Comparison of ENCODE assay signal across 37 mouse cellular contexts in genomic region chr19:30179979-30180378, GRCm38 (mm10). TPM values are rescaled to one million over a fixed set of nuclear protein-coding genes. Genes with fewer than 3 reads are reported as not detected.
"Had no signal": no experiment of that assay in that cellular context is flagged by ENCODE, and none has a peak within 500 bp of the region (broad histone marks: within the 10 kb centered on the region; RNA-seq: fewer than 3 reads in every experiment).

No protein-coding gene starts in this region.

- H3K27me3 ChIP-seq: hindbrain, embryonic 15.5 days had no signal

- H3K36me3 ChIP-seq: heart, embryonic 13.5 days; heart, embryonic 15.5 days; hindbrain, embryonic 13.5 days; hindbrain, embryonic 15.5 days; intestine, embryonic 15.5 days; limb, embryonic 12.5 days; limb, embryonic 15.5 days; liver, embryonic 12.5 days had no signal

- H3K9ac ChIP-seq: heart, embryonic 13.5 days; heart, embryonic 15.5 days; hindbrain, embryonic 13.5 days; hindbrain, embryonic 15.5 days; intestine, embryonic 15.5 days; limb, embryonic 12.5 days; limb, embryonic 15.5 days; liver, embryonic 12.5 days; liver, embryonic 14.5 days had no signal

- H3K4me2 ChIP-seq: heart, embryonic 11.5 days; heart, embryonic 13.5 days; heart, embryonic 15.5 days; hindbrain, embryonic 13.5 days; hindbrain, embryonic 15.5 days; intestine, embryonic 15.5 days; limb, embryonic 12.5 days; limb, embryonic 15.5 days; liver, embryonic 12.5 days had no signal

- H3K4me3 ChIP-seq: heart, adult 2 months; heart, embryonic 13.5 days; heart, embryonic 15.5 days; hindbrain, embryonic 13.5 days; hindbrain, embryonic 15.5 days; intestine, embryonic 15.5 days; layer of hippocampus, adult 2 months; limb, embryonic 12.5 days; limb, embryonic 15.5 days; liver, embryonic 12.5 days had no signal

- DNase-seq: gastrocnemius, postnatal 14 days; gastrocnemius, postnatal 36 days; heart, adult 11 months; heart, adult 2 months; heart, postnatal 14 days; heart, postnatal 36 days; kidney, adult 18-20 months; kidney, adult 8-10 months; kidney, postnatal 10 days; kidney, postnatal 25 days; kidney, postnatal 4 days; left cerebral cortex, postnatal 4 days had no signal

- ATAC-seq: inflammation-experienced regulatory T-cells, adult 6 months; intestine, embryonic 15.5 days; intestine, postnatal 0 days; liver, embryonic 12.5 days had no signal

- H3K27ac ChIP-seq: heart, adult 2 months; heart, embryonic 13.5 days; heart, embryonic 15.5 days; hindbrain, embryonic 13.5 days; hindbrain, embryonic 15.5 days; intestine, embryonic 15.5 days; layer of hippocampus, adult 2 months; limb, embryonic 12.5 days; limb, embryonic 15.5 days; liver, embryonic 12.5 days; liver, embryonic 14.5 days had no signal

- H3K4me1 ChIP-seq: heart, embryonic 13.5 days had no signal

- H3K9me3 ChIP-seq: heart, embryonic 15.5 days; hindbrain, embryonic 13.5 days; hindbrain, embryonic 15.5 days; intestine, embryonic 15.5 days; limb, embryonic 15.5 days; liver, embryonic 12.5 days had no signal

RNA-seq across cellular contexts. Expression of gene Gldc, which starts 4.8 kb away (rescaled TPM):
- total RNA-seq: gastrocnemius, postnatal 36 days; hematopoietic stem cell, adult 5-6 weeks had no signal

RNA-seq across cellular contexts. Expression of gene Mbl2, which starts 52.8 kb away (rescaled TPM):
- total RNA-seq: gastrocnemius, adult 8-10 months; gastrocnemius, postnatal 14 days; gastrocnemius, postnatal 36 days; heart, adult 2 months; heart, postnatal 14 days; heart, postnatal 36 days; hematopoietic stem cell, adult 5-6 weeks; layer of hippocampus, adult 2 months; layer of hippocampus, postnatal 25 days; left cerebral cortex, adult 18-20 months; left cerebral cortex, adult 8-10 months; left cerebral cortex, postnatal 10 days; left cerebral cortex, postnatal 25 days; left cerebral cortex, postnatal 4 days had no signal
- polyA plus RNA-seq: gonadal fat pad, adult 2 months; heart, adult 2 months; heart, embryonic 11.5 days; heart, embryonic 13.5 days; heart, embryonic 15.5 days; heart, postnatal 0 days; hindbrain, embryonic 11.5 days; inflammation-experienced regulatory T-cells, adult 6 months; kidney, embryonic 14.5 days; kidney, embryonic 16.5 days; limb, embryonic 12.5 days; limb, embryonic 15.5 days had no signal
